Comparison of ENCODE assay signal across 9 mouse cellular contexts in the genomic region with DNA sequence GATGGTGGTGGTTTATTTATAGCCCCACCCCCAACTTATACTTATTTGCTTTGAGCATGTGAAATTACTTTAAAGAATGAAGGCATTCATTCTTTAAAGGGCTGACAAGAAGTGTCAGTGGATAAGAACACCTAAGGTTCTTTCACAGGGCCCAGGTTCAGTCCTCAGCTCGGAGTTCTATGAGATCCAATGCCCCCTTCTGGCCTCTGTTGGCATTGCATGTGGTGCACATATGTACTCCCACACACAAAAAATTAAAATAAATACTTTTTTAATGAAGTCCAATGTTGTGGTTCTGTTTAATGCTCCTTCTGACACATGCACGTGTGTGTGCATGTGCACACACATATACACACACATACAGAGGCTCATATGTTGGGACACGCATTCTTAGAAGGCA.
DNase-seq lines count a peak whose midpoint lies in the region; ATAC-seq lines count a peak whose summit lies in the region.
"Had no signal": no experiment of that assay in that cellular context is flagged by ENCODE, and none has a peak within 500 bp of the region (broad histone marks: within the 10 kb centered on the region; RNA-seq: fewer than 3 reads in every experiment).

No protein-coding gene starts in this region.

- no peak overlapping the region for H3K4me3 ChIP-seq in forebrain, embryonic 10.5 days
- H3K4me3 ChIP-seq in forebrain, embryonic 13.5 days = no peak overlapping the region
- no peak overlapping the region for H3K4me3 ChIP-seq in midbrain, embryonic 10.5 days
- no peak overlapping the region for H3K4me3 ChIP-seq in midbrain, embryonic 16.5 days (ENCODE audit: low read depth, low read length)
- H3K4me3 ChIP-seq: liver, embryonic 15.5 days had no signal

- H3K9me3 ChIP-seq in forebrain, embryonic 10.5 days = peaks cover 4% of the 10 kb centered on the region; the same call in 1 of the 2 replicates
- no peaks in the 10 kb centered on the region; the same call in none of the 2 replicates for H3K9me3 ChIP-seq in forebrain, embryonic 13.5 days (replicated peaks)
- peaks cover 10% of the 10 kb centered on the region; the same call in 1 of the 2 replicates for H3K9me3 ChIP-seq in midbrain, embryonic 10.5 days (replicated peaks)
- H3K9me3 ChIP-seq in midbrain, embryonic 16.5 days (replicated peaks; ENCODE audit: control insufficient read depth, low read length, poor library complexity, severe bottlenecking) = no peaks in the 10 kb centered on the region
- H3K9me3 ChIP-seq: liver, embryonic 15.5 days had no signal

- H3K4me1 ChIP-seq in forebrain, embryonic 10.5 days = peaks cover 17% of the 10 kb centered on the region
- H3K4me1 ChIP-seq in forebrain, embryonic 13.5 days = no peaks in the 10 kb centered on the region
- H3K4me1 ChIP-seq in midbrain, embryonic 10.5 days = peaks cover 30% of the 10 kb centered on the region
- peaks cover 19% of the 10 kb centered on the region for H3K4me1 ChIP-seq in midbrain, embryonic 16.5 days (ENCODE audit: control insufficient read depth, insufficient read depth, low read length)
- H3K4me1 ChIP-seq: liver, embryonic 15.5 days had no signal

- no peaks in the 10 kb centered on the region for H3K27me3 ChIP-seq in forebrain, embryonic 10.5 days (ENCODE audit: poor library complexity, severe bottlenecking)
- no peaks in the 10 kb centered on the region for H3K27me3 ChIP-seq in forebrain, embryonic 13.5 days
- no peaks in the 10 kb centered on the region for H3K27me3 ChIP-seq in midbrain, embryonic 10.5 days (ENCODE audit: low read depth, poor library complexity, severe bottlenecking)
- no peaks in the 10 kb centered on the region for H3K27me3 ChIP-seq in midbrain, embryonic 16.5 days (ENCODE audit: control insufficient read depth, insufficient read depth, low read depth, low read length)
- H3K27me3 ChIP-seq: liver, embryonic 15.5 days had no signal

- 78% methylated on average over 3 of the region's 3 CpGs for WGBS in forebrain, embryonic 10.5 days
- 83% methylated on average over 3 of the region's 3 CpGs for WGBS in forebrain, embryonic 13.5 days
- 77% methylated on average over 3 of the region's 3 CpGs for WGBS in midbrain, embryonic 10.5 days
- 81% methylated on average over 3 of the region's 3 CpGs for WGBS in midbrain, embryonic 16.5 days

- H3K27ac ChIP-seq in forebrain, embryonic 10.5 days = no peak overlapping the region
- H3K27ac ChIP-seq in forebrain, embryonic 13.5 days = no peak overlapping the region
- H3K27ac ChIP-seq in midbrain, embryonic 10.5 days (replicated peaks) = no peak overlapping the region
- H3K27ac ChIP-seq in midbrain, embryonic 16.5 days (ENCODE audit: low read length) = no peak overlapping the region
- H3K27ac ChIP-seq: liver, embryonic 15.5 days had no signal

- peak; percentile 36 for DNase-seq in forebrain, embryonic 10.5 days (ENCODE audit: extremely low spot score, low spot score)
- peak; percentile 30 for DNase-seq in midbrain, embryonic 10.5 days (ENCODE audit: low spot score)
- DNase-seq in adrenal gland, postnatal 14 days = peak; percentile 57
- peak; percentile 24 for DNase-seq in gastrocnemius, postnatal 14 days
- DNase-seq in lung, postnatal 36 days = peak; percentile 83

- no peak for ATAC-seq in forebrain, embryonic 13.5 days
- ATAC-seq in midbrain, embryonic 16.5 days = no peak
- no peak for ATAC-seq in megakaryocyte-erythroid progenitor cell, adult 5-6 weeks (replicated peaks; ENCODE audit: low FRiP score, low TSS enrichment, poor library complexity, severe bottlenecking)

- H3K4me2 ChIP-seq in forebrain, embryonic 13.5 days = no peak overlapping the region
- no peak overlapping the region for H3K4me2 ChIP-seq in midbrain, embryonic 16.5 days (ENCODE audit: low read length)
- H3K4me2 ChIP-seq: liver, embryonic 15.5 days had no signal

- no peaks in the 10 kb centered on the region for H3K36me3 ChIP-seq in forebrain, embryonic 10.5 days (replicated peaks)
- H3K36me3 ChIP-seq in forebrain, embryonic 13.5 days (ENCODE audit: poor library complexity, severe bottlenecking) = no peaks in the 10 kb centered on the region
- 0 out of 2 replicates have a peak, but pooled peaks cover 3% of the 10 kb centered on the region for H3K36me3 ChIP-seq in midbrain, embryonic 10.5 days
- no peaks in the 10 kb centered on the region for H3K36me3 ChIP-seq in midbrain, embryonic 16.5 days (ENCODE audit: control insufficient read depth, insufficient read depth, low read length)
- H3K36me3 ChIP-seq: liver, embryonic 15.5 days had no signal

- intact Hi-C loops in gastrocnemius, postnatal 14 days (cut with DNase I; ENCODE audit: low total_unique reads) = loop anchor here (10.0 kb wide), 1 partner anchor 212 kb away; no protein-coding TSS in a partner anchor

- H3K9ac ChIP-seq in forebrain, embryonic 13.5 days = no peak overlapping the region
- H3K9ac ChIP-seq in midbrain, embryonic 16.5 days (ENCODE audit: low read depth, low read length) = no peak overlapping the region
- H3K9ac ChIP-seq: liver, embryonic 15.5 days had no signal

Comparison
In these comparisons a context has a peak if more than half of its experiments do, and no peak if none do; other contexts are left out.
1. DNase-seq: peak in every context shown above with its lines; median percentile 83 in lung, postnatal 36 days; 57 in adrenal gland, postnatal 14 days; 36 in forebrain, embryonic 10.5 days; 30 in midbrain, embryonic 10.5 days; 24 in gastrocnemius, postnatal 14 days.